Mouse (Mus musculus) ovary, postnatal 36 days (tissue): ENCODE measurements at regions not wholly inside any gene's neighbourhood (a gene's known extent, or its start where the extent isn't known, plus 50 kb on each side); places are given as distances from the start of the nearest gene placed in this dataset.
A peak's percentile ranks its signal among the peaks of the same experiment; 100 is the strongest.

Experiments used
- DNase-seq: peaks from one replicate; pipeline ENCODE4 v3.0.0; 2022; ENCODE audit warnings: low spot score, mixed read lengths

DNA sequence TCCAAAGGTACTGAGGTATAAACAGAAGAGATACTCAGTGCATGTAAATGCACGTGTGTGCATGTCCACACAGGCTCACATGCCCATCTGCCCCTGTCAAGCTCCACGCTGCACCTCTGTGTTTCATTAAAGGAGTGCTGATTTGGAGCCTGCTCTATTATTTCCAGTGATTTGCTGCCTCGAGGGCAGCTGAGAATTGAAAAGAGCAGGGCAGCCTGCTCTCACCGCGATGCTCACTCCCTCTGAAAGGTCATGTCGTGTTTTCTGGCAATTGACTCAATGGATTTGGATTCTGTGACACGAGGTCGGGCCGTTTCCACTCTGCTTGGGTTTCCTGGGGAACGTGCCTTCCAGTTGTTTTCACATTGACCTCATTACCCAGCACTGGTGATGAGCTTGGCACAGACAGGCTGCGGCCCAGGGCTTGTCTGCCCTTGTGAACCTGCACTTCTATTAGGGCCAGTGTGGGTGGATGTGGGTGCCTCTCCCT, 167.1 kb downstream of the Fam169b start:
- no peak for DNase-seq

- no peak for DNase-seq
Observed at GRCm38 (mm10) chr7:68428946-68429345, 155.3 kb downstream of the Fam169b start.

- DNase-seq = peak; percentile 12
Observed at GRCm38 (mm10) chr7:68415890-68416289, 142.3 kb downstream of the Fam169b start.

DNA sequence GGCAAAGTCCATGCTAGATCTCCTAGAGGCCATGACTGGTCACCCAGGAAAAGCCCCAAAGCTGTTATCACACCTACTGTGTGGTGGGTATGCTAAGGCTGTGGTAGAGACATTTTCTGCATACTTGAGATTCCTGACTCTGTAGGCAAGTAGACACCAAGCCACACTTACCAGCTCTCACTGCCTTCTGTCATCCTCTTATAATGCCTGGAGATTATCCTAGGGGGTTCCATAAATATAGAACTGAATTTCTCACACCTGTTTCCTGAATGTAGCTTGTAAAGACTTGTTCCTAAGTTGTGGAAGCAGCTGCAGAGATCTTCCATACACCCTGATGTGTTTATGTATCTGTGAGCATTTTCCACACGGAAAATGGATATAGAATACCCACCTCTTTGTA, 139.1 kb downstream of the Fam169b start:
- DNase-seq = no peak
